Comparison of ENCODE assay signal across 14 mouse cellular contexts in genomic region chr11:58999158-58999557, GRCm38 (mm10). TPM values are rescaled to one million over a fixed set of nuclear protein-coding genes. Genes with fewer than 3 reads are reported as not detected.
DNase-seq lines count a peak whose midpoint lies in the region; ATAC-seq and TF ChIP-seq lines count a peak whose summit lies in the region.
"Had no signal": no experiment of that assay in that cellular context is flagged by ENCODE, and none has a peak within 500 bp of the region (broad histone marks: within the 10 kb centered on the region; RNA-seq: fewer than 3 reads in every experiment).

No protein-coding gene starts in this region.

- 40% methylated on average over 11 of the region's 11 CpGs for WGBS in lung, embryonic 14.5 days
- WGBS in lung, adult 2 months: 30% methylated on average over 11 of the region's 11 CpGs
- 20% methylated on average over 11 of the region's 11 CpGs for WGBS in heart, embryonic 16.5 days

- no peak for TF ChIP-seq CTCF in lung, embryonic 14.5 days (IDR thresholded peaks at IDR 0.05; ENCODE audit: low read depth)
- no peak for TF ChIP-seq CTCF in lung, adult 2 months (IDR thresholded peaks at IDR 0.05; ENCODE audit: insufficient read depth, low read length)

- H3K4me3 ChIP-seq in lung, embryonic 14.5 days (ENCODE audit: low read depth, low read length): no peak overlapping the region
- no peak overlapping the region for H3K4me3 ChIP-seq in lung, adult 2 months (replicated peaks; ENCODE audit: extremely low read depth, low read depth, low read length)
- H3K4me3 ChIP-seq in heart, embryonic 16.5 days (ENCODE audit: low read length): peak overlapping the region; percentile 52
- H3K4me3 ChIP-seq: hindbrain, embryonic 15.5 days; midbrain, embryonic 13.5 days had no signal

- H3K27me3 ChIP-seq in lung, embryonic 14.5 days (ENCODE audit: insufficient read depth, low read length): peaks cover 8% of the 10 kb centered on the region; the same call in 1 of the 2 replicates
- no peaks in the 10 kb centered on the region for H3K27me3 ChIP-seq in heart, embryonic 16.5 days (ENCODE audit: control insufficient read depth, insufficient read depth, low read length)

- H3K9ac ChIP-seq in lung, embryonic 14.5 days: no peak overlapping the region
- peak overlapping the region; percentile 79 for H3K9ac ChIP-seq in heart, embryonic 16.5 days (ENCODE audit: low read length)
- H3K9ac ChIP-seq: hindbrain, embryonic 15.5 days; midbrain, embryonic 13.5 days had no signal

- no peaks in the 10 kb centered on the region for H3K9me3 ChIP-seq in lung, embryonic 14.5 days (ENCODE audit: low read depth, low read length)
- no peaks in the 10 kb centered on the region for H3K9me3 ChIP-seq in heart, embryonic 16.5 days (replicated peaks; ENCODE audit: control insufficient read depth, low read length)
- H3K9me3 ChIP-seq: hindbrain, embryonic 15.5 days; midbrain, embryonic 13.5 days had no signal

- no peaks in the 10 kb centered on the region for H3K36me3 ChIP-seq in lung, embryonic 14.5 days (ENCODE audit: insufficient read depth)
- no peaks in the 10 kb centered on the region; the same call in 1 of the 2 replicates for H3K36me3 ChIP-seq in heart, embryonic 16.5 days (ENCODE audit: control insufficient read depth, insufficient read depth)
- H3K36me3 ChIP-seq: hindbrain, embryonic 15.5 days; midbrain, embryonic 13.5 days had no signal

- H3K27ac ChIP-seq in lung, embryonic 14.5 days (ENCODE audit: low read depth): no peak overlapping the region
- peak overlapping the region; percentile 94 for H3K27ac ChIP-seq in heart, embryonic 16.5 days (ENCODE audit: low read length)
- H3K27ac ChIP-seq: hindbrain, embryonic 15.5 days; midbrain, embryonic 13.5 days had no signal

- no peak overlapping the region for H3K4me2 ChIP-seq in lung, embryonic 14.5 days
- peak overlapping the region; percentile 75 for H3K4me2 ChIP-seq in heart, embryonic 16.5 days (ENCODE audit: low read depth, low read length)
- H3K4me2 ChIP-seq: hindbrain, embryonic 15.5 days; midbrain, embryonic 13.5 days had no signal

- DNase-seq in lung, embryonic 14.5 days: peak; percentile 18
- no peak for DNase-seq in lung, adult 2 months
- DNase-seq in heart, adult 9 months (ENCODE audit: low spot score in 2 of 2): peak; percentile 82 to 85
- peak; percentile 28 for DNase-seq in lung, postnatal 25 days (ENCODE audit: low spot score)
- DNase-seq in c-Kit-positive CD71-positive TER-119-positive erythroid progenitor cells, embryonic 14.5 days (ENCODE audit: low spot score): no peak
- DNase-seq in spleen, postnatal 4 days (ENCODE audit: low spot score in 2 of 2): no peak
- DNase-seq: adrenal gland, postnatal 10 days; gastrocnemius, postnatal 10 days; kidney, postnatal 36 days; right cerebral cortex, postnatal 4 days had no signal

- H3K4me1 ChIP-seq in lung, embryonic 14.5 days (ENCODE audit: insufficient read depth): no peaks in the 10 kb centered on the region
- peaks cover 3% of the 10 kb centered on the region; the same call in 1 of the 2 replicates for H3K4me1 ChIP-seq in lung, adult 2 months (ENCODE audit: control insufficient read depth, insufficient read depth, low read length)
- peaks cover 62% of the 10 kb centered on the region for H3K4me1 ChIP-seq in heart, embryonic 16.5 days (ENCODE audit: control insufficient read depth, insufficient read depth, low read length)

- no peak for TF ChIP-seq POLR2A in lung, adult 2 months (IDR thresholded peaks at IDR 0.05; ENCODE audit: borderline replicate concordance, extremely low read depth, low read depth, low read length)

- ATAC-seq in lung, embryonic 14.5 days (ENCODE audit: insufficient read depth): no peak
- peak; percentile 73 for ATAC-seq in heart, embryonic 16.5 days (replicated peaks; ENCODE audit: extremely low read depth, insufficient read depth, low FRiP score)
- ATAC-seq: forebrain, embryonic 14.5 days; midbrain, embryonic 13.5 days had no signal

RNA-seq across cellular contexts. Expression of gene Trim11, which starts 21.3 kb away (rescaled TPM):
- polyA plus RNA-seq in lung, embryonic 14.5 days (2014; fragmentation: Nextera tagmentation; extraction: Ambion mirVana): 17.2 and 18.2 TPM in 2 replicates
- polyA plus RNA-seq in lung, adult 2 months (2012; rRNA removed): 31.4 and 38.3 TPM in 2 replicates
- polyA plus RNA-seq in heart, embryonic 16.5 days (2015; fragmentation: Nextera tagmentation; extraction: Ambion mirVana): 37.1 and 40.3 TPM in 2 replicates

RNA-seq across cellular contexts. Expression of gene Hist3h2a, which starts 44.7 kb away (rescaled TPM):
- 18.1 and 18.5 TPM in 2 replicates for polyA plus RNA-seq in lung, embryonic 14.5 days (2014; fragmentation: Nextera tagmentation; extraction: Ambion mirVana)
- 19.7 and 25.5 TPM in 2 replicates for polyA plus RNA-seq in lung, adult 2 months (2012; rRNA removed)
- polyA plus RNA-seq in heart, embryonic 16.5 days (2015; fragmentation: Nextera tagmentation; extraction: Ambion mirVana): 33.9 and 35.2 TPM in 2 replicates

RNA-seq across cellular contexts. Expression of gene Trim17, which starts 44.7 kb away (rescaled TPM):
- polyA plus RNA-seq in lung, embryonic 14.5 days (2014; fragmentation: Nextera tagmentation; extraction: Ambion mirVana): 0.14 and 0.22 TPM in 2 replicates
- polyA plus RNA-seq in lung, adult 2 months (2012; rRNA removed): 0.97 and 1.1 TPM in 2 replicates
- polyA plus RNA-seq in heart, embryonic 16.5 days (2015; fragmentation: Nextera tagmentation; extraction: Ambion mirVana): 0.26 and 0.39 TPM in 2 replicates

RNA-seq across cellular contexts. Expression of gene Hist3h2ba, which starts 50.4 kb away (rescaled TPM):
- polyA plus RNA-seq in lung, embryonic 14.5 days (2014; fragmentation: Nextera tagmentation; extraction: Ambion mirVana): 9.0 and 9.5 TPM in 2 replicates
- polyA plus RNA-seq in lung, adult 2 months (2012; rRNA removed): 0.62 and 2.4 TPM in 2 replicates
- 21.8 and 27.5 TPM in 2 replicates for polyA plus RNA-seq in heart, embryonic 16.5 days (2015; fragmentation: Nextera tagmentation; extraction: Ambion mirVana)

Comparison
In these comparisons a context has a peak if more than half of its experiments do, and no peak if none do; other contexts are left out.
1. DNase-seq: peak in lung, embryonic 14.5 days (single experiment), heart, adult 9 months (2 of 2) and lung, postnatal 25 days (single experiment); none in lung, adult 2 months (single experiment), c-Kit-positive CD71-positive TER-119-positive erythroid progenitor cells, embryonic 14.5 days (single experiment) and spleen, postnatal 4 days (0 of 2).